Mouse (Mus musculus): ENCODE measurements at regions not wholly inside any gene's neighbourhood (a gene's known extent, or its start where the extent isn't known, plus 50 kb on each side); places are given as distances from the start of the nearest gene placed in this dataset.

GRCm38 (mm10) chr17:45244870-45245269, 188.7 kb downstream of the Cdc5l start:
- H3K4me3 ChIP-seq (ENCODE audit: low read depth, low read length) = no peak overlapping the region
- H3K9ac ChIP-seq (replicated peaks; ENCODE audit: low read length) = no peak overlapping the region
- DNase-seq (ENCODE audit: low spot score) (no peak), ATAC-seq (replicated peaks; ENCODE audit: insufficient number of reproducible peaks, low FRiP score, low TSS enrichment, low read depth) (no peak)
- H3K4me1 ChIP-seq (ENCODE audit: control insufficient read depth, insufficient read depth, low read length) = peaks cover 4% of the 10 kb centered on the region; the same call in 1 of the 2 replicates
- H3K36me3 ChIP-seq (replicated peaks; ENCODE audit: control insufficient read depth, insufficient read depth, low read depth, low read length) = no peaks in the 10 kb centered on the region
- no peaks in the 10 kb centered on the region for H3K9me3 ChIP-seq (replicated peaks; ENCODE audit: control insufficient read depth, low read length)
- H3K4me2 ChIP-seq (ENCODE audit: low read depth, low read length) = no peak overlapping the region
- no peaks in the 10 kb centered on the region for H3K27me3 ChIP-seq (ENCODE audit: control insufficient read depth, insufficient read depth, low read length)
- H3K27ac ChIP-seq (replicated peaks; ENCODE audit: low read depth, low read length) = no peak overlapping the region
- WGBS = 82% methylated on average over 10 of the region's 10 CpGs

- Histone ChIP-seq H3K36me3 (replicated peaks; ENCODE audit: control insufficient read depth, insufficient read depth, low read depth, low read length) (no peaks in the 10 kb centered on the region), H3K4me3 (ENCODE audit: low read depth, low read length) (no peak overlapping the region), H3K27ac (replicated peaks; ENCODE audit: low read depth, low read length) (no peak overlapping the region), H3K9me3 (replicated peaks; ENCODE audit: control insufficient read depth, low read length) (no peaks in the 10 kb centered on the region), H3K4me1 (ENCODE audit: control insufficient read depth, insufficient read depth, low read length) (peaks cover 4% of the 10 kb centered on the region; the same call in 1 of the 2 replicates), H3K9ac (replicated peaks; ENCODE audit: low read length) (no peak overlapping the region), H3K27me3 (ENCODE audit: control insufficient read depth, insufficient read depth, low read length) (no peaks in the 10 kb centered on the region), H3K4me2 (ENCODE audit: low read depth, low read length) (no peak overlapping the region)
- no peak for ATAC-seq (replicated peaks; ENCODE audit: insufficient number of reproducible peaks, low FRiP score, low TSS enrichment, low read depth)
- peak; percentile 59 for DNase-seq (ENCODE audit: low spot score)
- 56% methylated on average over 7 of the region's 7 CpGs for WGBS
Observed at GRCm38 (mm10) chr17:45243103-45243502, 190.4 kb downstream of the Cdc5l start.

GRCm38 (mm10) chr17:45242076-45242475, 191.5 kb downstream of the Cdc5l start:
- ATAC-seq (replicated peaks; ENCODE audit: insufficient number of reproducible peaks, low FRiP score, low TSS enrichment, low read depth) (no peak), DNase-seq (ENCODE audit: low spot score) (no peak)
- H3K4me2 ChIP-seq (ENCODE audit: low read depth, low read length) = no peak overlapping the region
- 96% methylated on average over 6 of the region's 6 CpGs for WGBS
- H3K27me3 ChIP-seq (ENCODE audit: control insufficient read depth, insufficient read depth, low read length) = no peaks in the 10 kb centered on the region
- no peaks in the 10 kb centered on the region for H3K36me3 ChIP-seq (replicated peaks; ENCODE audit: control insufficient read depth, insufficient read depth, low read depth, low read length)
- H3K27ac ChIP-seq (replicated peaks; ENCODE audit: low read depth, low read length) = no peak overlapping the region
- peaks cover 4% of the 10 kb centered on the region; the same call in 1 of the 2 replicates for H3K4me1 ChIP-seq (ENCODE audit: control insufficient read depth, insufficient read depth, low read length)
- 0 out of 2 replicates have a peak, but pooled peaks cover 1% of the 10 kb centered on the region for H3K9me3 ChIP-seq (replicated peaks; ENCODE audit: control insufficient read depth, low read length)
- H3K4me3 ChIP-seq (ENCODE audit: low read depth, low read length) = no peak overlapping the region
- H3K9ac ChIP-seq (replicated peaks; ENCODE audit: low read length) = no peak overlapping the region

- WGBS = 34% methylated on average over 7 of the region's 7 CpGs
- ATAC-seq (replicated peaks; ENCODE audit: insufficient number of reproducible peaks, low FRiP score, low TSS enrichment, low read depth) = no peak
Observed at GRCm38 (mm10) chr17:45240963-45241543, 192.5 kb downstream of the Cdc5l start.

GRCm38 (mm10) chr17:45240545-45240944, 193.0 kb downstream of the Cdc5l start:
- Histone ChIP-seq H3K27ac (replicated peaks; ENCODE audit: low read depth, low read length) (no peak overlapping the region), H3K4me2 (ENCODE audit: low read depth, low read length) (no peak overlapping the region), H3K9me3 (replicated peaks; ENCODE audit: control insufficient read depth, low read length) (0 out of 2 replicates have a peak, but pooled peaks cover 4% of the 10 kb centered on the region), H3K4me1 (ENCODE audit: control insufficient read depth, insufficient read depth, low read length) (peaks cover 4% of the 10 kb centered on the region; the same call in 1 of the 2 replicates), H3K36me3 (replicated peaks; ENCODE audit: control insufficient read depth, insufficient read depth, low read depth, low read length) (no peaks in the 10 kb centered on the region), H3K9ac (replicated peaks; ENCODE audit: low read length) (no peak overlapping the region), H3K4me3 (ENCODE audit: low read depth, low read length) (no peak overlapping the region), H3K27me3 (ENCODE audit: control insufficient read depth, insufficient read depth, low read length) (no peaks in the 10 kb centered on the region)
- DNase-seq (ENCODE audit: low spot score) (no peak), ATAC-seq (replicated peaks; ENCODE audit: insufficient number of reproducible peaks, low FRiP score, low TSS enrichment, low read depth) (no peak)
- WGBS = 67% methylated on average over 6 of the region's 6 CpGs

More at GRCm38 (mm10) chr17:45240963-45241543, 192.5 kb downstream of the Cdc5l start:
- Histone ChIP-seq H3K4me3 (ENCODE audit: low read depth, low read length) (no peak overlapping the region), H3K9ac (replicated peaks; ENCODE audit: low read length) (no peak overlapping the region), H3K4me1 (ENCODE audit: control insufficient read depth, insufficient read depth, low read length) (peaks cover 4% of the 10 kb centered on the region; the same call in 1 of the 2 replicates), H3K36me3 (replicated peaks; ENCODE audit: control insufficient read depth, insufficient read depth, low read depth, low read length) (no peaks in the 10 kb centered on the region), H3K9me3 (replicated peaks; ENCODE audit: control insufficient read depth, low read length) (0 out of 2 replicates have a peak, but pooled peaks cover 4% of the 10 kb centered on the region), H3K27ac (replicated peaks; ENCODE audit: low read depth, low read length) (no peak overlapping the region), H3K27me3 (ENCODE audit: control insufficient read depth, insufficient read depth, low read length) (no peaks in the 10 kb centered on the region), H3K4me2 (ENCODE audit: low read depth, low read length) (no peak overlapping the region)
- peak; percentile 51 for DNase-seq (ENCODE audit: low spot score)

GRCm38 (mm10) chr17:45237246-45237645, 196.3 kb downstream of the Cdc5l start:
- ATAC-seq (replicated peaks; ENCODE audit: insufficient number of reproducible peaks, low FRiP score, low TSS enrichment, low read depth) (no peak), DNase-seq (ENCODE audit: low spot score) (no peak)
- Histone ChIP-seq H3K4me3 (ENCODE audit: low read depth, low read length) (no peak overlapping the region), H3K27ac (replicated peaks; ENCODE audit: low read depth, low read length) (no peak overlapping the region), H3K4me2 (ENCODE audit: low read depth, low read length) (no peak overlapping the region), H3K36me3 (replicated peaks; ENCODE audit: control insufficient read depth, insufficient read depth, low read depth, low read length) (no peaks in the 10 kb centered on the region), H3K4me1 (ENCODE audit: control insufficient read depth, insufficient read depth, low read length) (peaks cover 3% of the 10 kb centered on the region; the same call in 1 of the 2 replicates), H3K27me3 (ENCODE audit: control insufficient read depth, insufficient read depth, low read length) (no peaks in the 10 kb centered on the region), H3K9ac (replicated peaks; ENCODE audit: low read length) (no peak overlapping the region), H3K9me3 (replicated peaks; ENCODE audit: control insufficient read depth, low read length) (0 out of 2 replicates have a peak, but pooled peaks cover 4% of the 10 kb centered on the region)
- WGBS = 63% methylated on average over 1 of the region's 1 CpGs

- DNase-seq (ENCODE audit: low spot score) (no peak), ATAC-seq (replicated peaks; ENCODE audit: insufficient number of reproducible peaks, low FRiP score, low TSS enrichment, low read depth) (no peak)
- Histone ChIP-seq H3K4me2 (ENCODE audit: low read depth, low read length) (no peak overlapping the region), H3K36me3 (replicated peaks; ENCODE audit: control insufficient read depth, insufficient read depth, low read depth, low read length) (no peaks in the 10 kb centered on the region), H3K27me3 (ENCODE audit: control insufficient read depth, insufficient read depth, low read length) (no peaks in the 10 kb centered on the region), H3K9me3 (replicated peaks; ENCODE audit: control insufficient read depth, low read length) (0 out of 2 replicates have a peak, but pooled peaks cover 4% of the 10 kb centered on the region), H3K9ac (replicated peaks; ENCODE audit: low read length) (no peak overlapping the region), H3K27ac (replicated peaks; ENCODE audit: low read depth, low read length) (no peak overlapping the region), H3K4me3 (ENCODE audit: low read depth, low read length) (no peak overlapping the region), H3K4me1 (ENCODE audit: control insufficient read depth, insufficient read depth, low read length) (peaks cover 3% of the 10 kb centered on the region; the same call in 1 of the 2 replicates)
- WGBS = 80% methylated on average over 7 of the region's 7 CpGs
Observed at GRCm38 (mm10) chr17:45235401-45235800, 198.1 kb downstream of the Cdc5l start.

- ATAC-seq (replicated peaks; ENCODE audit: insufficient number of reproducible peaks, low FRiP score, low TSS enrichment, low read depth) = no peak
- Histone ChIP-seq H3K9ac (replicated peaks; ENCODE audit: low read length) (no peak overlapping the region), H3K27me3 (ENCODE audit: control insufficient read depth, insufficient read depth, low read length) (no peaks in the 10 kb centered on the region), H3K36me3 (replicated peaks; ENCODE audit: control insufficient read depth, insufficient read depth, low read depth, low read length) (no peaks in the 10 kb centered on the region), H3K4me2 (ENCODE audit: low read depth, low read length) (no peak overlapping the region), H3K27ac (replicated peaks; ENCODE audit: low read depth, low read length) (no peak overlapping the region), H3K4me3 (ENCODE audit: low read depth, low read length) (no peak overlapping the region), H3K9me3 (replicated peaks; ENCODE audit: control insufficient read depth, low read length) (0 out of 2 replicates have a peak, but pooled peaks cover 4% of the 10 kb centered on the region), H3K4me1 (ENCODE audit: control insufficient read depth, insufficient read depth, low read length) (peaks cover 3% of the 10 kb centered on the region; the same call in 1 of the 2 replicates)
- DNase-seq (ENCODE audit: low spot score) = no peak
- WGBS = 45% methylated on average over 5 of the region's 5 CpGs
Observed at GRCm38 (mm10) chr17:45232874-45233273, 200.7 kb downstream of the Cdc5l start.

Data from embryonic facial prominence, embryonic 11.5 days (tissue).